Comparison of ENCODE assay signal across 10 mouse cellular contexts in genomic region chr10:93771931-93772465, GRCm38 (mm10). TPM values are rescaled to one million over a fixed set of nuclear protein-coding genes. Genes with fewer than 3 reads are reported as not detected.
DNase-seq lines count a peak whose midpoint lies in the region; ATAC-seq and TF ChIP-seq lines count a peak whose summit lies in the region.
"Had no signal": no experiment of that assay in that cellular context is flagged by ENCODE, and none has a peak within 500 bp of the region (broad histone marks: within the 10 kb centered on the region; RNA-seq: fewer than 3 reads in every experiment).

No protein-coding gene starts in this region.

- H3K27me3 ChIP-seq in midbrain, embryonic 13.5 days: no peaks in the 10 kb centered on the region
- no peaks in the 10 kb centered on the region for H3K27me3 ChIP-seq in midbrain, embryonic 10.5 days (ENCODE audit: low read depth, poor library complexity, severe bottlenecking)
- no peaks in the 10 kb centered on the region for H3K27me3 ChIP-seq in intestine, postnatal 0 days (replicated peaks; ENCODE audit: control insufficient read depth, insufficient read depth, low read length)
- H3K27me3 ChIP-seq: limb, embryonic 13.5 days had no signal

- H3K9ac ChIP-seq in midbrain, embryonic 13.5 days (replicated peaks): no peak overlapping the region
- no peak overlapping the region for H3K9ac ChIP-seq in intestine, postnatal 0 days (ENCODE audit: low read depth, low read length)
- H3K9ac ChIP-seq: limb, embryonic 13.5 days had no signal

- no peak overlapping the region for H3K27ac ChIP-seq in midbrain, embryonic 13.5 days
- H3K27ac ChIP-seq in midbrain, embryonic 10.5 days (replicated peaks): no peak overlapping the region
- H3K27ac ChIP-seq in intestine, postnatal 0 days (ENCODE audit: low read depth, low read length): no peak overlapping the region
- H3K27ac ChIP-seq: limb, embryonic 13.5 days had no signal

- H3K4me2 ChIP-seq in midbrain, embryonic 13.5 days (replicated peaks): no peak overlapping the region
- H3K4me2 ChIP-seq in intestine, postnatal 0 days (replicated peaks; ENCODE audit: low read depth): no peak overlapping the region
- H3K4me2 ChIP-seq: limb, embryonic 13.5 days had no signal

- TF ChIP-seq CTCF in intestine, postnatal 0 days (IDR thresholded peaks at IDR 0.05; ENCODE audit: low read depth): no peak

- 0 out of 2 replicates have a peak, but pooled peaks cover 3% of the 10 kb centered on the region for H3K4me1 ChIP-seq in midbrain, embryonic 13.5 days (replicated peaks)
- 0 out of 2 replicates have a peak, but pooled peaks cover under 1% of the 10 kb centered on the region for H3K4me1 ChIP-seq in midbrain, embryonic 10.5 days
- no peaks in the 10 kb centered on the region for H3K4me1 ChIP-seq in intestine, postnatal 0 days (replicated peaks; ENCODE audit: control insufficient read depth, insufficient read depth, low read length)

- 0 out of 2 replicates have a peak, but pooled peaks have one; percentile 40 for ATAC-seq in midbrain, embryonic 13.5 days
- no peak for ATAC-seq in erythroblast, adult 5-6 weeks (replicated peaks; ENCODE audit: low FRiP score, poor library complexity, severe bottlenecking)
- ATAC-seq in intestine, postnatal 0 days: no peak

- no peak for DNase-seq in midbrain, embryonic 10.5 days (ENCODE audit: low spot score)
- DNase-seq in fat pad, adult 2 months (ENCODE audit: extremely low read depth, low read depth, low spot score): peak; percentile 73
- peak; percentile 64 to 86 for DNase-seq in layer of hippocampus, postnatal 14 days (ENCODE audit: low spot score in 2 of 2)
- DNase-seq in right cerebral cortex, postnatal 25 days: peak; percentile 54
- DNase-seq in spleen, postnatal 36 days (ENCODE audit: low spot score in 2 of 2): no peak

- no peaks in the 10 kb centered on the region for H3K36me3 ChIP-seq in midbrain, embryonic 13.5 days
- no peaks in the 10 kb centered on the region for H3K36me3 ChIP-seq in midbrain, embryonic 10.5 days
- H3K36me3 ChIP-seq in intestine, postnatal 0 days (ENCODE audit: control insufficient read depth, insufficient read depth): no peaks in the 10 kb centered on the region
- H3K36me3 ChIP-seq: limb, embryonic 13.5 days had no signal

- H3K4me3 ChIP-seq in midbrain, embryonic 13.5 days (replicated peaks): no peak overlapping the region
- no peak overlapping the region for H3K4me3 ChIP-seq in midbrain, embryonic 10.5 days
- H3K4me3 ChIP-seq in intestine, postnatal 0 days (ENCODE audit: low read depth, low read length): no peak overlapping the region
- H3K4me3 ChIP-seq: limb, embryonic 13.5 days had no signal

- no peaks in the 10 kb centered on the region for H3K9me3 ChIP-seq in midbrain, embryonic 13.5 days
- no peaks in the 10 kb centered on the region for H3K9me3 ChIP-seq in midbrain, embryonic 10.5 days (replicated peaks)
- no peaks in the 10 kb centered on the region for H3K9me3 ChIP-seq in intestine, postnatal 0 days (ENCODE audit: control insufficient read depth)
- H3K9me3 ChIP-seq: limb, embryonic 13.5 days had no signal

- WGBS in midbrain, embryonic 13.5 days: 40% methylated on average over 9 of the region's 9 CpGs
- 77% methylated on average over 9 of the region's 9 CpGs for WGBS in midbrain, embryonic 10.5 days
- WGBS in intestine, postnatal 0 days: 59% methylated on average over 9 of the region's 9 CpGs

RNA-seq across cellular contexts. Expression of gene Usp44, which starts 59.4 kb away (rescaled TPM):
- 1.9 and 2.1 TPM in 2 replicates for polyA plus RNA-seq in midbrain, embryonic 13.5 days (2015; fragmentation: Nextera tagmentation; extraction: Ambion mirVana)
- polyA plus RNA-seq in midbrain, embryonic 10.5 days (2016; fragmentation: Nextera tagmentation; extraction: Ambion mirVana): 21.1 and 25.7 TPM in 2 replicates
- not detected for total RNA-seq in layer of hippocampus, postnatal 14 days (2021)
- total RNA-seq in erythroblast, adult 5-6 weeks (2015; ENCODE audit: low replicate concordance): not detected in 2 replicates
- total RNA-seq in erythroblast, adult 5-6 weeks (2017; ENCODE audit: low replicate concordance): 0.28 TPM in 1 of 2 replicates, not detected in the other
- 0.08 and 0.09 TPM in 2 replicates for polyA plus RNA-seq in intestine, postnatal 0 days (2015; fragmentation: Nextera tagmentation; extraction: Ambion mirVana)
- polyA plus RNA-seq: spleen, adult 2 months had no signal

Comparison
In these comparisons a context has a peak if more than half of its experiments do, and no peak if none do; other contexts are left out.
1. DNase-seq: peak in fat pad, adult 2 months (single experiment), layer of hippocampus, postnatal 14 days (2 of 2) and right cerebral cortex, postnatal 25 days (single experiment); none in midbrain, embryonic 10.5 days (single experiment) and spleen, postnatal 36 days (0 of 2).